Mouse (Mus musculus) liver, embryonic 14 days (tissue): ENCODE measurements around the gene Snx10. TPM values are rescaled to one million over a fixed set of nuclear protein-coding genes. Genes with fewer than 3 reads are reported as not detected.

Source experiments
- polyA plus RNA-seq: library from polyadenylated mRNA; depleted of rRNA; stranded (reverse); fragments of >200 nt; gene quantifications from 2 replicates; pipeline ENCODE4 v1.2.3, GENCODE M21; 2012; rRNA removed

Snx10 gene
- polyA plus RNA-seq = 2.0 and 2.5 TPM in 2 replicates

GRCm38 (mm10) chr6:51523807-51524320 is at the start of gene Snx10:
Snx10 (plus strand) TSS chr6:51523901.

Other genes starting within 250 kb of the Snx10 start
- 0.08 and 0.10 TPM in 2 replicates for gene Nfe2l3, start 91.2 kb upstream of the Snx10 start, polyA plus RNA-seq
- 785 and 848 TPM in 2 replicates for gene Hnrnpa2b1, start 54.0 kb upstream of the Snx10 start, polyA plus RNA-seq
- 60.8 and 64.7 TPM in 2 replicates for gene Cbx3, start 53.5 kb upstream of the Snx10 start, polyA plus RNA-seq